Mouse (Mus musculus) c-Kit-negative CD71-positive TER-119-positive erythroid progenitor cells, embryonic 14.5 days (primary cell): ENCODE results near the gene Olfr460.
"Not testable (repeated sequence)": the region's sequence is repeated elsewhere in the genome, so short reads cannot be mapped to it uniquely, and the experiment has no call there.

Experiments
- DNase-seq: peaks from one replicate; pipeline ENCODE4 v3.0.0-alpha.2; 2013; ENCODE audit warnings: low read depth, low spot score

The Olfr460 gene

GRCm38 (mm10) chr6:40569187-40569586, at the start of gene Olfr460:
Olfr460 (plus strand) TSS chr6:40569487.
- DNase-seq, result no peak

GRCm38 (mm10) chr6:40544690-40545089, 24.6 kb upstream of the Olfr460 start:
- DNase-seq, result no peak

- DNase-seq, result no peak
Measured at GRCm38 (mm10) chr6:40554950-40555349, 14.3 kb upstream of the Olfr460 start, which contains the start of gene Olfr461. Olfr461 (minus strand) TSS chr6:40555050.

GRCm38 (mm10) chr6:40573618-40574017, 4.3 kb downstream of the Olfr460 start:
- DNase-seq, result no peak

- DNase-seq, result no peak
Measured at GRCm38 (mm10) chr6:40576305-40576704, 7.0 kb downstream of the Olfr460 start.

GRCm38 (mm10) chr6:40584336-40584735, 15.0 kb downstream of the Olfr460 start:
- DNase-seq, result no peak

- DNase-seq, result no peak
Measured at GRCm38 (mm10) chr6:40585645-40586044, 16.4 kb downstream of the Olfr460 start, which contains the start of gene Clec5a. Clec5a (minus strand) TSS chr6:40585821.

GRCm38 (mm10) chr6:40588346-40588745, 19.1 kb downstream of the Olfr460 start:
- DNase-seq, result no peak

GRCm38 (mm10) chr6:40594804-40595550, 25.7 kb downstream of the Olfr460 start:
- no peak for DNase-seq

GRCm38 (mm10) chr6:40598546-40598945, 29.3 kb downstream of the Olfr460 start:
- DNase-seq, result not testable (repeated sequence)

GRCm38 (mm10) chr6:40607431-40607830, 38.1 kb downstream of the Olfr460 start:
- no peak for DNase-seq

- DNase-seq, result no peak
Measured at GRCm38 (mm10) chr6:40610244-40610643, 41.0 kb downstream of the Olfr460 start.

- no peak for DNase-seq
Measured at GRCm38 (mm10) chr6:40613260-40613852, 44.1 kb downstream of the Olfr460 start, which contains the start of gene Tas2r138. Tas2r138 (minus strand) TSS chr6:40613310.

GRCm38 (mm10) chr6:40617965-40618364, 48.7 kb downstream of the Olfr460 start:
- DNase-seq, result peak; percentile 1
